Mouse (Mus musculus) retina, embryonic 14.5 days (tissue): ENCODE data around the gene Tifab.
"Not testable (repeated sequence)": the region's sequence is repeated elsewhere in the genome, so short reads cannot be mapped to it uniquely, and the experiment has no call there.

ENCODE experiments used
- DNase-seq: peaks from one replicate; pipeline ENCODE4 v3.0.0-alpha.2; 2015; ENCODE audit warnings: low spot score

Gene Tifab

GRCm38 (mm10) chr13:56178416-56179035 is at the start of gene Tifab:
TSS of gene Tifab (minus strand) at chr13:56178885.
- no peak for DNase-seq

- no peak for DNase-seq
Observed at GRCm38 (mm10) chr13:56226175-56226954, 47.7 kb upstream of the Tifab start.

GRCm38 (mm10) chr13:56223625-56224024 is 44.9 kb upstream of the Tifab start:
- no peak for DNase-seq

- no peak for DNase-seq
Observed at GRCm38 (mm10) chr13:56222849-56223246, 44.2 kb upstream of the Tifab start.

GRCm38 (mm10) chr13:56221995-56222848 is 43.5 kb upstream of the Tifab start:
- DNase-seq = peak; percentile 62

- peak; percentile 78 for DNase-seq
Observed at GRCm38 (mm10) chr13:56221129-56221910, 42.6 kb upstream of the Tifab start.

GRCm38 (mm10) chr13:56219254-56219653 is 40.6 kb upstream of the Tifab start:
- DNase-seq = no peak

GRCm38 (mm10) chr13:56216090-56216489 is 37.4 kb upstream of the Tifab start:
- no peak for DNase-seq

GRCm38 (mm10) chr13:56214633-56215032 is 35.9 kb upstream of the Tifab start:
- no peak for DNase-seq

GRCm38 (mm10) chr13:56209067-56209411 is 30.4 kb upstream of the Tifab start:
- no peak for DNase-seq

- peak; percentile 75 for DNase-seq
Observed at GRCm38 (mm10) chr13:56208225-56209066, 29.8 kb upstream of the Tifab start.

- DNase-seq = no peak
Observed at GRCm38 (mm10) chr13:56199506-56199905, 20.8 kb upstream of the Tifab start.

- DNase-seq = peak; percentile 100
Observed at GRCm38 (mm10) chr13:56197473-56198266, 19.0 kb upstream of the Tifab start.

GRCm38 (mm10) chr13:56197031-56197430 is 18.3 kb upstream of the Tifab start:
- no peak for DNase-seq

- DNase-seq = not testable (repeated sequence)
Observed at GRCm38 (mm10) chr13:56195824-56196223, 17.1 kb upstream of the Tifab start.

GRCm38 (mm10) chr13:56194181-56194580 is 15.5 kb upstream of the Tifab start:
- DNase-seq = not testable (repeated sequence)

GRCm38 (mm10) chr13:56191225-56191624 is 12.5 kb upstream of the Tifab start:
- no peak for DNase-seq

GRCm38 (mm10) chr13:56189688-56190087 is 11.0 kb upstream of the Tifab start:
- DNase-seq = no peak

GRCm38 (mm10) chr13:56183687-56184086 is 5.0 kb upstream of the Tifab start:
- DNase-seq = no peak

GRCm38 (mm10) chr13:56181424-56181823 is 2.7 kb upstream of the Tifab start:
- DNase-seq = no peak
